Mouse (Mus musculus): ENCODE measurements around the gene Irs1. TPM values are rescaled to one million over a fixed set of nuclear protein-coding genes. Genes with fewer than 3 reads are reported as not detected.

The Irs1 gene
- total and polyA plus RNA-seq, 3 experiments: not detected

Other genes starting within 250 kb of the Irs1 start
- gene Gm9747, start 58.3 kb downstream of the Irs1 start, total RNA-seq (2012; rRNA removed): not detected in 2 replicates
- not detected in 2 replicates for gene Gm9747, start 58.3 kb downstream of the Irs1 start, total RNA-seq (2014; rRNA removed)
- not detected in 2 replicates for gene Gm9747, start 58.3 kb downstream of the Irs1 start, polyA plus RNA-seq (2012; ENCODE audit: insufficient read length, low read depth)
- 12.1 and 19.8 TPM in 2 replicates for gene Rhbdd1, start 25.0 kb upstream of the Irs1 start, total RNA-seq (2012; rRNA removed)
- gene Rhbdd1, start 25.0 kb upstream of the Irs1 start, total RNA-seq (2014; rRNA removed): 20.8 and 21.8 TPM in 2 replicates
- gene Rhbdd1, start 25.0 kb upstream of the Irs1 start, polyA plus RNA-seq (2012; ENCODE audit: insufficient read length, low read depth): 11.5 and 12.6 TPM in 2 replicates

Measured in CH12.LX (cell line).